Mouse (Mus musculus): ENCODE measurements at regions not wholly inside any gene's neighbourhood (a gene's known extent, or its start where the extent isn't known, plus 50 kb on each side); places are given as distances from the start of the nearest gene placed in this dataset.

DNA sequence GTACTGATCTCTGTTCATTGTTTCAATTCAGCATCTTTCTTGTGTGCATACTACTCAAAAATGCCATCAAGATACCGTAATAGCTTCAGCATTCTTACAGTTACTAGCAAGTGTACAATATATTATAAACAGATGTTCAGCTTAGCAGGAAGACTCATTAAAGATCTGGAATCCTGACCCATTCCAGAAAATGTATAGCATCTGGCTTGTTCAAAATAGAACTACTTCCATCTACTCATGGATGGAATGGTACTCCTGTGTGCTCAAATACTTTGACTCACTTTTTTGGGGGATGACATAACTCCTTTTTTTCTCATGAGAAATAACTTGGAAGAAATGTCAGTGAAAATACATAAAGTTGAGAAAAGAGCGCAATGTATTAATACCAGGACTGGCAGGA is 291.2 kb upstream of the Manea start:
- H3K9ac ChIP-seq, result no peak overlapping the region
- H3K27me3 ChIP-seq, result no peaks in the 10 kb centered on the region
- WGBS, result 87% methylated on average over 2 of the region's 2 CpGs
- no peak overlapping the region for H3K27ac ChIP-seq (replicated peaks)
- ATAC-seq (ENCODE audit: low read depth), result no peak
- no peaks in the 10 kb centered on the region for H3K4me1 ChIP-seq (replicated peaks)
- H3K4me2 ChIP-seq, result no peak overlapping the region
- H3K4me3 ChIP-seq, result no peak overlapping the region
- no peaks in the 10 kb centered on the region for H3K36me3 ChIP-seq
- no peaks in the 10 kb centered on the region for H3K9me3 ChIP-seq

DNA sequence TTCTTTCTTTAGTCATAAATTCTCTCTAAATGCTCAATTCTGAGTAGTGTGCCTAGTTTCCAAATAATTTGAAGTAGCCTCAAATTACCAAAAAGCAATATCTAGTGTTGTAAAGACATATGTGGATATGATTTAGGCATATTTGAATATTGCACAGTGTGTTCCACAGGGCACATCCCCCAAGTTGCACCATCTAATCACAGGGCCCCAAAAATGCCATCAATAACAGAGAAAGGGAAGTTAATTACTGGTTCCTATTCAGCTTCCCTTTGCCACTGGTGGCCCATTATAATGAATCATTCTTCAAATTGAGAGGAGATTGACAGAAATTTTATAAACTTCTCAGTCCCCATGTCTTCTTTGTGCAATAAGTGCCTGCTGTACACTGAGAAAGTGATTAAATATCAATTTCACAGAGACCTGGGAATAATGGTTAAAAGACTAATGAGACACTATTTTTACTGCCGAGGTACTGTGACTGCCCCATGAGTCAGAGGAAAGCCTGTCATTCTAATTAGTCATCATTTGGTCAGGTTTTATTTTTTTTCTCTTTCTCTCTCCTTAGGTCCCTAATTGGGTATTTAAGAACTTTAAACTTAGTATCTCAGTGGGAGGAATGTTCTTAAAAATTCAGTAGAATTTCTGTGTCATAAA is 284.0 kb upstream of the Manea start:
- ATAC-seq (ENCODE audit: low read depth), result peak; percentile 77
- Histone ChIP-seq H3K9ac (no peak overlapping the region), H3K27ac (replicated peaks) (no peak overlapping the region), H3K36me3 (no peaks in the 10 kb centered on the region), H3K4me3 (no peak overlapping the region), H3K4me2 (no peak overlapping the region), H3K27me3 (no peaks in the 10 kb centered on the region), H3K4me1 (replicated peaks) (no peaks in the 10 kb centered on the region), H3K9me3 (no peaks in the 10 kb centered on the region)
- 24% methylated on average over 1 of the region's 1 CpGs for WGBS

DNA sequence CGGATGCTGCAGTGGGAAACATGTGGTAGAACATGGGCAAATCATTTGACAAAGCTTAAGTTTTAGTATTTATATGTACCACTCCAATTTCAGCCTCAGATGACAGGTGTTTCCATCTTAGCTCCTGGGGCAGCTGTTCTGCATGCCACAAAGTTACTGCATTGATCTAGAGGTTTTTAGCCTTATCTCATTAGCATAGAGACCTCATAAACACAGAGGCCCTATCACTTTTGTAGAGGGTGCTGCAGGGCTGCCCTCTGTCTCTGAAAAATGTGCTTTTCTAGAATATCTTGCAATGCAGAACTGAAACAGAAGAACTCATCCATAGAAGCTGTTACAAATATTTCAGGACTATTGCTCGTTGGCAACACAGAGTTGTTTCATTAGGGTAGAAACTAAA is 283.0 kb upstream of the Manea start:
- H3K27ac ChIP-seq (replicated peaks), result no peak overlapping the region
- no peak for ATAC-seq (ENCODE audit: low read depth)
- H3K4me1 ChIP-seq (replicated peaks), result no peaks in the 10 kb centered on the region
- H3K9ac ChIP-seq, result no peak overlapping the region
- no peak overlapping the region for H3K4me2 ChIP-seq
- H3K9me3 ChIP-seq, result no peaks in the 10 kb centered on the region
- WGBS, result 87% methylated on average over 2 of the region's 2 CpGs
- no peaks in the 10 kb centered on the region for H3K27me3 ChIP-seq
- H3K36me3 ChIP-seq, result no peaks in the 10 kb centered on the region
- no peak overlapping the region for H3K4me3 ChIP-seq

DNA sequence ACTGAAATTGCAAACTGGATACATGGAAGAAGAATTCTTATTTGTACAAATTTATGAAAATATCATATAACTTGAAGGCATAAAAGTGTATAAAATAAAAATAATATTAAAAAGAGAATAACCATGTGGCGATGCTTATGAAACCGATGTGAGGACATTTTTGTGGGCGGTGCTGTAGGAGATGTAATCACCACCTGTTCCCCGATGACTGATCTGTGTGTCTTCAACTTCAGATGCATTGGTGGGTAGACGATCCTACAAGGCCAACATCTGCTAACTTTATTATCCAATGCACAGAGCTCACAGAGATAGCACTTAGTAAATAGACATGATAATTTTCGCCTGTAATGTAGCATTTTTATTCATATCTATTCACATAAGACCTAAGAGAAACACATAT is 281.1 kb upstream of the Manea start:
- ATAC-seq (ENCODE audit: low read depth), result no peak

DNA sequence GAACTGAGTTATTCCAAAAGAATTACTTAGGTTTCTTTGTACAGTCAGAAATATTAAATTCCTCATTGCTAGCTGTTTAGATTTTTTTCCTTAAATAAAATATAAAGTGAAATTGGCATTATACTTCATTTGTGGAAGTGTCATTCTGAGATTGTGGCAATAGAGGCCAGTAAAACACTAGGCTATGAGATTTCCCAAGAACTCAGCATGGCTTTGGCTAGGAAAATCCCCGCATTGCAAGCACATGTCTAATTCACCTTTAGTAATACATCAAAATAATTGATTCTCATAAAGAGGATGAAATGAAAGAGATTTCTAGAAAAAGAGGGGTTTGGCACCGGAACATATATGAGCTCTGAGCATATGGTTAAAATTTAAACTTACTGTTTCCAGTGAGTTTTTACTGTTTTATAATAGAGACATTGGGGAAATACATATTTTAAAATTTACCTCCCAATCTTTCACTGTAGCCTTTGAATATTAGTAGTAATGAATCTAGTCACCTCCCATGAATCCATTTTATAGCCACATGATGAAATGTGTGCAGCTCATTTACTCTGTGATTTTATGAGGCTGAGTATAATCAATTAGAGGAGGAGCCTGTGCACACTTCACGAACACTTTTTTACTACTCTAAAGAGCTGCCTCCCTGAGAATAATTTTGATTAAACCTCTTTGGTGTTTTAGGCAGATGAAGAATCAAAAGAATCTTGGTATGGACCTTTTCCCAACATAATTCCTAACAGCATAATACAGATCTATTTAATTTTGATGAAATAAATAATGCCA is 242.6 kb upstream of the Manea start:
- Histone ChIP-seq H3K27ac (replicated peaks) (no peak overlapping the region), H3K4me3 (no peak overlapping the region), H3K4me1 (replicated peaks) (no peaks in the 10 kb centered on the region), H3K4me2 (no peak overlapping the region), H3K9ac (no peak overlapping the region), H3K9me3 (no peaks in the 10 kb centered on the region), H3K27me3 (no peaks in the 10 kb centered on the region), H3K36me3 (no peaks in the 10 kb centered on the region)
- ATAC-seq (ENCODE audit: low read depth), result peak; percentile 50; the same call in 1 of the 2 replicates
- 45% methylated on average over 3 of the region's 3 CpGs for WGBS

More for the DNA sequence above, 281.1 kb upstream of the Manea start:
- Histone ChIP-seq H3K27ac (replicated peaks) (no peak overlapping the region), H3K4me1 (replicated peaks) (no peaks in the 10 kb centered on the region), H3K27me3 (no peaks in the 10 kb centered on the region), H3K9me3 (no peaks in the 10 kb centered on the region), H3K4me3 (no peak overlapping the region), H3K36me3 (no peaks in the 10 kb centered on the region), H3K9ac (no peak overlapping the region), H3K4me2 (no peak overlapping the region)
- 90% methylated on average over 6 of the region's 6 CpGs for WGBS

DNA sequence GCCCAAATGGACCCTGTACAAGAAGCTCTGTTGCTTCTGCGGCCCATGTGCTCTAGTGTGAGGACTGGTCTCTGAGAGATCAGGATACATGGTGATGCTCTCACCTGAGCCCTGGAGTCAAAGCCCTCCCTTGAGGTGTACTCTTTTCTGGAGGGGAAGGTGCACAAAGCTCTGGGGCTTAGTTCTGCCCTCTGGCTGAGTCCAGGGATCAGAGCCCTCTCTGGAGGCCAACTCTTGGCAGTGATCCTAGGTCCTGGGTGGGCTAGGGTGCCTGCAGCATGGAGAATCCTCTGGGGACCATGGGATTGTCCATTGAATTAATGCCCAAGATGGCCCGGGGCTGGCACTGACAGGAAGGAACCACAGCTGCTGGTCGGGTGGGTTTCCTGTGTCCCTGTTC is 209.0 kb upstream of the Manea start:
- no peaks in the 10 kb centered on the region for H3K4me1 ChIP-seq (replicated peaks)
- no peaks in the 10 kb centered on the region for H3K36me3 ChIP-seq
- 95% methylated on average over 3 of the region's 3 CpGs for WGBS
- H3K27me3 ChIP-seq, result no peaks in the 10 kb centered on the region
- no peak overlapping the region for H3K4me2 ChIP-seq
- H3K9me3 ChIP-seq, result no peaks in the 10 kb centered on the region
- no peak overlapping the region for H3K4me3 ChIP-seq
- H3K27ac ChIP-seq (replicated peaks), result no peak overlapping the region
- H3K9ac ChIP-seq, result no peak overlapping the region
- ATAC-seq (ENCODE audit: low read depth), result no peak

DNA sequence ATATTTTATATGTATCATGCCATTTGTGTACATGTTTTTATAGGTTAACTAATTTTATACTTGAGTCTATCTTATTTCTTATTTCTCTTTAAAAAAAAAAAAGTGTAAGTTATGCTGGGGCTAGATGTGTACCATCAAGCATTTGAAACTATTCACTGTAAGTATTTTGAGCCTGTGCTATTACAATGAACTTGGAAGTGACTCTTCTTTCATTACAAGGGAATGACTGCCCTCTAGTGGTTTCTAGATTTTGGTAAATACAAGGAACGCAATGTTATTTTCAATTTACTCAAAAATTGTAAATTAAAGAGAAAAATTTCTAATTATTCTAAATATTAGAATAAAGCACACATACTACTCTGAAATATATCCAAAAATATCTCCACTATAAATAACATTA is 197.1 kb upstream of the Manea start:
- Histone ChIP-seq H3K27me3 (no peaks in the 10 kb centered on the region), H3K4me1 (replicated peaks) (no peaks in the 10 kb centered on the region), H3K9me3 (no peaks in the 10 kb centered on the region), H3K4me2 (no peak overlapping the region), H3K36me3 (no peaks in the 10 kb centered on the region), H3K9ac (no peak overlapping the region), H3K4me3 (no peak overlapping the region), H3K27ac (replicated peaks) (no peak overlapping the region)
- 0 out of 2 replicates have a peak, but pooled peaks have one; percentile 27 for ATAC-seq (ENCODE audit: low read depth)
- 36% methylated on average over 1 of the region's 1 CpGs for WGBS

DNA sequence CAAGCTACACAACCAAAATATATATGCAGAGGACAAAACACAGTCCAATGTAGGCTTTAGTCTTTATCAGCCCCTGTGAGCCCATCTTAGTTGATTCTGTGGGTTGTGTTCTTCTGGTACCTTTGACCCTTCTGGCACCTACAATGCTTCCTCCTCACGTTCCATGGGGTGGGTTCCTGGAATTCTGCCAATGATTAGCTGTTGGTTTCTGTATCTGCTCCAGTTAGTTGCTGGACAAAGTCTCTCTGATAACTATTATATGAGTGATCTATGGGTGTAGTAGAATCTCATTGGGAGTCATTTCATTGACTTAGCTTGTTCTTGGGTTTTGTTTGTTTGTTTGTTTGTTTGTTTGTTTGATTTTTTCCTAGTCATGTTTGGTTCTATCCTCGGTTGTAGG is 195.8 kb upstream of the Manea start:
- 63% methylated on average over 2 of the region's 2 CpGs for WGBS

DNA sequence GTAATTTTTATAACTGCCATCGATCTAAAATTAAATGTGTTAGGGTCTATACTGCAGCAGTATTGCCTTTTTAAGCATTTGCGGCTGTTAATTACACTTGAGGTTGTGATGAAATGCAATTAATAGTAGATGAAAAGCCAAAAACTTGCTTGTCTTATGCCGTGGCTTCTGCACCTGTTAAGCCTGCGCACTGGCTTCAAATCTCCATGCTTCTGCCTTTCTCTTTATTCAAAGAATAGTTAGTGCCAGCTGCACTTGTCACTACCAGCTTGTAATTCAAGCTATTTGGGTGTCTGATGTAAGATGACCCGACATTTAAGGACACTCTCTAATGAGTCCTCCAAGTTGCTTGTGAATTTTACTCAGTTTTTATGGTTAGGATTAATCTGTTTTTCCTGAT is 161.3 kb upstream of the Manea start:
- no peaks in the 10 kb centered on the region for H3K27me3 ChIP-seq
- H3K9ac ChIP-seq, result no peak overlapping the region
- H3K27ac ChIP-seq (replicated peaks), result no peak overlapping the region
- H3K4me3 ChIP-seq, result no peak overlapping the region
- WGBS, result 83% methylated on average over 5 of the region's 5 CpGs
- no peaks in the 10 kb centered on the region for H3K9me3 ChIP-seq
- no peaks in the 10 kb centered on the region for H3K36me3 ChIP-seq
- no peak for ATAC-seq (ENCODE audit: low read depth)
- H3K4me2 ChIP-seq, result no peak overlapping the region
- H3K4me1 ChIP-seq (replicated peaks), result no peaks in the 10 kb centered on the region

More for the DNA sequence above, 195.8 kb upstream of the Manea start:
- H3K4me3 ChIP-seq, result no peak overlapping the region
- no peak for ATAC-seq (ENCODE audit: low read depth)
- H3K27ac ChIP-seq (replicated peaks), result no peak overlapping the region
- no peaks in the 10 kb centered on the region for H3K27me3 ChIP-seq
- no peaks in the 10 kb centered on the region for H3K9me3 ChIP-seq
- H3K4me1 ChIP-seq (replicated peaks), result no peaks in the 10 kb centered on the region
- H3K9ac ChIP-seq, result no peak overlapping the region
- no peaks in the 10 kb centered on the region for H3K36me3 ChIP-seq
- no peak overlapping the region for H3K4me2 ChIP-seq

DNA sequence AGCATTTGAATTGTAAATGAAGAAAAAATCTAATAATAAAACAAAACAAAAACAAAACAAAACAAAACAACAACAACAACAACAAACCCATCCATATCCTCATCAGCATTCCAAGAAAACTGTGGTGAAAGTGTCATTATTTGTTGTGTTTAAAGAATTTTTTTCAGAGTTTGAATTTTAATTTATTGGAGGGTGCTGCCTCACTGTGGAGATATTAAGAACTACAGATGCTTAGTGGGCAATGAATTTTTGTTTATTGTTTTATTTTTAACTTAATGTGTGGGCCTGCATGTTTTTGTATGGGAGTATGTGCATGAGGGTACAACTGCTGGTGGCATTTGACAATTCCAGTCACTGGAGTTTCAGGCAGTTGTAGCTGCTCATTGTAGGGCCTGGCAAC is 147.6 kb upstream of the Manea start:
- ATAC-seq (ENCODE audit: low read depth), result no peak
- no peak overlapping the region for H3K27ac ChIP-seq (replicated peaks)
- H3K27me3 ChIP-seq, result no peaks in the 10 kb centered on the region
- no peaks in the 10 kb centered on the region for H3K9me3 ChIP-seq
- no peaks in the 10 kb centered on the region for H3K36me3 ChIP-seq
- H3K4me3 ChIP-seq, result no peak overlapping the region
- no peak overlapping the region for H3K4me2 ChIP-seq
- H3K4me1 ChIP-seq (replicated peaks), result no peaks in the 10 kb centered on the region
- H3K9ac ChIP-seq, result no peak overlapping the region

DNA sequence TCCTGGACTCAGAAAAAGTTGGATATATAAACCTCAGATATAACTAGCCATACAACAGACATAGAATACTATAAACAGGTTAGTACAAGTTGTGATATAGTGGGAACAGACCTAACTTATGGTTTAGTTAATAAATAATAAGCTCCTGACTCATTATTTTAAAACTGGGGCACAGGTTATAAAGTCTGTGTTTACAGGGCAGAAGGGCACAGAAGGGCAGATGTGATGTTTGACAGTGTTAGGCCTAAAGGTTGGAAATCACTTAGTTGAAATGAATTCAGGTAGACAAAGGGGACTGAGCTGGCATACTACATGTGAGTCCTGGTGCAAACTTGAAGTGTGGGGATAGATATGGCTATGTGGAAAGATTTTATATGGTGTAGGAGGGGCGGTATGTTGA is 128.2 kb upstream of the Manea start:
- no peak overlapping the region for H3K27ac ChIP-seq (replicated peaks)
- no peak overlapping the region for H3K4me2 ChIP-seq
- 83% methylated on average over 1 of the region's 1 CpGs for WGBS
- no peaks in the 10 kb centered on the region for H3K9me3 ChIP-seq
- no peaks in the 10 kb centered on the region for H3K27me3 ChIP-seq
- H3K9ac ChIP-seq, result no peak overlapping the region
- ATAC-seq (ENCODE audit: low read depth), result no peak
- no peaks in the 10 kb centered on the region for H3K36me3 ChIP-seq
- no peak overlapping the region for H3K4me3 ChIP-seq
- H3K4me1 ChIP-seq (replicated peaks), result no peaks in the 10 kb centered on the region

DNA sequence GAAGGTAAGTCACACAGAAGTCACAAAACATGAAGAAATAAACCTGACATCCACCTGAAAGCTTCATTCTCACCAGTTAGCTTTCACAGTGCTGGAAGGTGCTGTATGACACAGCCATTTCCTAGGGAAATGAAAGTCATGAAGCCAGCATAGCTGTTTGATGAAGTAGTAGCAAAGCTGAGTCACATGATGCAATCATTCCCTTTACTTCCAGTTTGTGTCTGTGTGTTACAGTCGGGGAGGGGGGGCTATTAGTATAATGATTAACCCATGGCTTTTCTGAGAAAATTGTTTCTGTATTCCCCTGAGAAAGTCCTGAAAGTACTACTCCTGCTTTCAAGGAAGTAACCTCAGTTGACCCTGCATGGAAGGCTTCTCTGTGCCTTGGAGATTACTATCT is 94.8 kb upstream of the Manea start:
- ATAC-seq (ENCODE audit: low read depth), result no peak
- Histone ChIP-seq H3K4me3 (no peak overlapping the region), H3K4me1 (replicated peaks) (no peaks in the 10 kb centered on the region), H3K4me2 (no peak overlapping the region), H3K27me3 (no peaks in the 10 kb centered on the region), H3K36me3 (no peaks in the 10 kb centered on the region), H3K9me3 (no peaks in the 10 kb centered on the region), H3K9ac (no peak overlapping the region), H3K27ac (replicated peaks) (no peak overlapping the region)
- 51% methylated on average over 1 of the region's 1 CpGs for WGBS

DNA sequence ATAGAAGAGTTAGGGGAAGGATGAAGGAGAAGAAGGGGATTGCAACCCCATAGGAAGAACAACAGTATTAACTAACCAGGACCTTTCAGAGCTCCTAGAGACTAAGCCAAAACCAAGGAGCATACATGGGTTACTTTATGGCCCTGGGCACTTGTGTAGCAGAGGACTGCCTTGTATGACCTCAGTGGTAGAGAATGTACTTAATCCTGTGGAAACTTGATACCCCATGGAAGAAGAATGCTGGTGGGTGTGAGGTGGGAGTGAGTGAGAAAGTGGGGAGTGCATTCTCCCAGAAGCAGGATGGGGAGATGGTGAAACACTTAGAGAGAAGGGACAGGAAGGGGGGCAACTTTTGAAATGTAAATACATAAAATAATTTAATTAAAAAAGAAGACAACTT is 75.4 kb upstream of the Manea start:
- Histone ChIP-seq H3K9ac (no peak overlapping the region), H3K36me3 (no peaks in the 10 kb centered on the region), H3K4me2 (no peak overlapping the region), H3K9me3 (no peaks in the 10 kb centered on the region), H3K4me1 (replicated peaks) (no peaks in the 10 kb centered on the region), H3K27me3 (no peaks in the 10 kb centered on the region), H3K4me3 (no peak overlapping the region), H3K27ac (replicated peaks) (no peak overlapping the region)
- ATAC-seq (ENCODE audit: low read depth), result no peak
